Mouse (Mus musculus) spleen, postnatal 36 days (tissue): ENCODE results near the gene Esp38.
"Not testable (repeated sequence)": the region's sequence is repeated elsewhere in the genome, so short reads cannot be mapped to it uniquely, and the experiment has no call there.

Experiments used
- DNase-seq, 2 experiments: peaks; one replicate each; pipeline ENCODE4 v3.0.0; 2022; ENCODE audit warnings: low spot score in 2 of 2, mixed read lengths in 1 of 2

Gene Esp38

DNA sequence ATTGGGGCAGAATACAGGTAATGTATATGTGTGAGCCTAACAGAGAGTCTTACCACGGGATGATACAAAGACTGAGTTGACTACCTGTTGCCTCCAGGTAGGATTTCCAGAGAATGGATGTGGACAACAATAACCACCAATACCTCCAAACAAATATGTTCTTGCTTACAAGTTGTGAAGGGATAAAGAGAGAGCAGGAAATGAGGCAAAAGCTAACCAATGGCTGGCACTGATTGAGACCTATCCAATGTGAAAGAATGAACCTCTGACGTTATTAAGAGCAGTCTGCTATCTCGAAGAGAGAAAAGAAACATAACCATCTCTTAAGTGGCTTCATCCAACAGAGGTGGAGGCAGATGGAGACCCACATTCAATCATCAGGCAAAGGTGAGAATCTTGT is at the start of gene Esp38:
Esp38 (plus strand) TSS at position 301 of the 400 bp plus-strand sequence.
- no peak for DNase-seq

- not testable (repeated sequence) for DNase-seq
These were observed 47.3 kb upstream of the Esp38 start for GRCm38 (mm10) chr17:39902928-39903545.
